Mouse (Mus musculus) liver, embryonic 14.5 days (tissue): ENCODE data around the gene Spop.

Experiments
- CTCF ChIP-seq: IDR thresholded peaks from 2 replicates; pipeline ENCODE4 v1.5.1; 2016; ENCODE audit warnings: antibody characterized with exemption, low read depth, control low read depth
- EP300 ChIP-seq: IDR thresholded peaks from 2 replicates; pipeline ENCODE4 v1.6.1; 2016; ENCODE audit warnings: antibody characterized with exemption, low read depth

DNA sequence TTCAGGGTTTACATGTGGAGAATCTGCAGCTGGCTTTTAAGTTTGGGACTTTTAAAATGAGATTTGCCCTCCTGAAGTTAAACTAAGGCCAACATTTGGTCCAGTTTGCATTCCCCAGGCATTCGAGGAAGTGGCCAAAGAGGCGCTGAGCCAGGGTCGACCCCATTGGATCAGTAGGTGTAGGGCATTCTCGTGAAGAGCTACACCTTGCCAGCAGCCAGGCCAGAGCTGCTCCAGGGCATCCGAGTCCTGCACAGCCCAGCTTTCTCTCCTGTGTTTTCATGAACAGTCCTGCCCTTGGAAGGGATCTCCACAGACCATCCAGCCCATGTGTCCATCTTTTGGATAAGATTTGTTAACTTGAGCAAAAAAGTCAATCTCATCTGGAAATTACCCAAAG, 49.5 kb upstream of the Spop start:
- TF ChIP-seq EP300 (no peak), CTCF (no peak)
